Mouse (Mus musculus) kidney, embryonic 16.5 days (tissue): Measurements from ENCODE around the gene Eif3l. TPM values are rescaled to one million over a fixed set of nuclear protein-coding genes. Genes with fewer than 3 reads are reported as not detected.

ENCODE experiments used
- ATAC-seq: fragments of 200-750 bp; cut with Nextera tagmentation; 2 replicates; pipeline ENCODE4 v1.8.0; 2017; ENCODE audit warnings: moderate TSS enrichment; ENCODE audit not compliant: low FRiP score, low TSS enrichment
- H3K27ac ChIP-seq: fragments of 300-500 bp; sonication (generic); 2 replicates; pipeline ENCODE4 v1.5.1; 2014; ENCODE audit warnings: low read length
- H3K27me3 ChIP-seq: fragments of 300-500 bp; sonication (generic); 2 replicates; pipeline ENCODE4 v1.6.1; 2014; ENCODE audit warnings: low read length, control low read depth, mixed read lengths; ENCODE audit not compliant: insufficient read depth
- H3K36me3 ChIP-seq: fragments of 300-500 bp; sonication (generic); 2 replicates; pipeline ENCODE4 v1.6.1; 2014; ENCODE audit warnings: low read length, control low read depth, mixed read lengths; ENCODE audit not compliant: insufficient read depth
- H3K4me1 ChIP-seq: fragments of 300-500 bp; sonication (generic); 2 replicates; pipeline ENCODE4 v1.6.1; 2014; ENCODE audit warnings: low read length, control low read depth, mixed read lengths; ENCODE audit not compliant: insufficient read depth
- H3K4me2 ChIP-seq: fragments of 300-500 bp; sonication (generic); replicated peaks from 2 replicates; pipeline ENCODE4 v1.6.1; 2014; ENCODE audit warnings: low read depth, low read length
- H3K4me3 ChIP-seq: fragments of 300-500 bp; sonication (generic); 2 replicates; pipeline ENCODE4 v1.5.1; 2014; ENCODE audit warnings: mild to moderate bottlenecking, low read length
- H3K9ac ChIP-seq: fragments of 300-500 bp; sonication (generic); replicated peaks from 2 replicates; pipeline ENCODE4 v1.6.1; 2014; ENCODE audit warnings: low read length
- H3K9me3 ChIP-seq: fragments of 300-500 bp; sonication (generic); 2 replicates; pipeline ENCODE4 v1.6.1; 2016; ENCODE audit warnings: low read length, control low read depth
- WGBS: fragments of 180-500 bp; shearing (Covaris S2); extraction: QIAGEN DNeasy Blood & Tissue Kit; methylation state at CpG from one replicate; pipeline ENCODE4 v1.1.7; 2014; 5-methylcytosine and 5-hydroxymethylcytosine counted together
- polyA plus RNA-seq: library from polyadenylated mRNA; unstranded; fragments of >200 nt; fragmentation: Nextera tagmentation; extraction: Ambion mirVana; gene quantifications from 2 replicates; pipeline ENCODE4 v1.2.1, GENCODE M21; 2015

The Eif3l gene
- polyA plus RNA-seq, 1 experiment from 2014 or later, result 254 TPM

DNA sequence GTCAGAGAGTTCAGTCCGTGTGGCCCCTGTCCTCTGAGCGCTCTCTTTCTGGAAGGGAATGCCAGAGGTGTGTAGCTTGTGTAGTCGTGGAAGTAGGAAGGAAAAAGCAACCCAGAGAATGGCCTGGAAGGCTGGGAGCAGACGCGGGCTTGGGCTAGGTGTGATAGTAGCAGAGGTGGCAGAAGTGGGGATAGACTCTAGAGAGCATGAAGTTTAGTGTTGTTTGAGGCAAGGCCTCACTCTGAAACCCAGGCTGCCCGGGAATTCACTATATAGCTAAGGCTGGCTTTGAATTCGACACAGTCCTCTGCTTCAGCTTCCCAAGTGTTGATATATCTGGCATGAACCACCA lies 66.6 kb downstream of the Eif3l start:
- Histone ChIP-seq H3K4me2 (peak overlapping the region; percentile 90), H3K4me3 (peak overlapping the region; percentile 93), H3K27me3 (no peaks in the 10 kb centered on the region), H3K4me1 (peaks cover 16% of the 10 kb centered on the region), H3K9ac (peak overlapping the region; percentile 91), H3K27ac (0 out of 2 replicates have a peak overlapping the region, but pooled peaks have one; percentile 30), H3K9me3 (no peaks in the 10 kb centered on the region), H3K36me3 (peaks cover 24% of the 10 kb centered on the region)
- WGBS, result 0% methylated on average over 7 of the region's 7 CpGs
- ATAC-seq, result peak; percentile 50

DNA sequence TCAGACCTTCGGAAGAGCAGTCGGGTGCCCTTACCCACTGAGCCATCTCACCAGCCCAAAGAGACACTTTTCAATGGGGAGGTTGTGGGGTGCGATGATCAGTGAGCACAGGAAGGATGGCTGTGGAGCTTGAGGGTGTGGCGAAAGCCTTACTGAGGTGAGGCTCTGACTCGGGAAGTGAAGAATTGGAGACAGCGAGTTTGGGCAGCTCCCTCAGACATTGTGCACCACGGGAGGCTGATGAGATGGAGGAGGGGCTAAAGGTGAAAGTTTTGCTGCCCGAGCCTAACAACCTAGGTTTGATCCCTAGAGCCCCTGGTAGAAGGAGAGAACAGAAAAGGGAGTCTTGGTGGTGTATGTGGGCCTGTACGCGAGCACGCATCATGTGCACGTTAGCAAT lies 68.3 kb downstream of the Eif3l start:
- Histone ChIP-seq H3K27me3 (no peaks in the 10 kb centered on the region), H3K9ac (no peak overlapping the region), H3K9me3 (no peaks in the 10 kb centered on the region), H3K27ac (no peak overlapping the region), H3K36me3 (peaks cover 38% of the 10 kb centered on the region), H3K4me1 (peaks cover 16% of the 10 kb centered on the region), H3K4me2 (no peak overlapping the region), H3K4me3 (no peak overlapping the region)
- WGBS, result 86% methylated on average over 12 of the region's 12 CpGs
- ATAC-seq, result no peak

Other genes starting within 250 kb of the Eif3l start
- gene Cdc42ep1, start 232.6 kb upstream of the Eif3l start, polyA plus RNA-seq, result 58.5 and 59.7 TPM in 2 replicates
- gene Lgals2, start 219.7 kb upstream of the Eif3l start, polyA plus RNA-seq, result 0.54 and 0.77 TPM in 2 replicates
- 54.7 and 61.9 TPM in 2 replicates for gene Gga1, start 198.0 kb upstream of the Eif3l start, polyA plus RNA-seq
- gene Gm49510, start 175.5 kb upstream of the Eif3l start, polyA plus RNA-seq, result 0.37 and 0.70 TPM in 2 replicates
- 33.1 and 41.0 TPM in 2 replicates for gene Sh3bp1, start 175.4 kb upstream of the Eif3l start, polyA plus RNA-seq
- gene Pdxp, start 161.3 kb upstream of the Eif3l start, polyA plus RNA-seq, result 11.7 and 12.0 TPM in 2 replicates
- gene Lgals1, start 148.5 kb upstream of the Eif3l start, polyA plus RNA-seq, result 659 and 673 TPM in 2 replicates
- gene Nol12, start 140.2 kb upstream of the Eif3l start, polyA plus RNA-seq, result 55.0 and 59.9 TPM in 2 replicates
- gene Triobp, start 127.5 kb upstream of the Eif3l start, polyA plus RNA-seq, result 67.3 and 78.4 TPM in 2 replicates
- gene H1f0, start 46.7 kb upstream of the Eif3l start, polyA plus RNA-seq, result 521 and 528 TPM in 2 replicates
- gene Galr3, start 33.3 kb upstream of the Eif3l start, polyA plus RNA-seq, result not detected in 2 replicates
- gene Ankrd54, start 12.3 kb upstream of the Eif3l start, polyA plus RNA-seq, result 51.7 and 52.5 TPM in 2 replicates
- gene Micall1, start 33.7 kb downstream of the Eif3l start, polyA plus RNA-seq, result 8.5 and 8.9 TPM in 2 replicates
- 264 and 294 TPM in 2 replicates for gene Polr2f, start 65.8 kb downstream of the Eif3l start, polyA plus RNA-seq
- gene 1700088E04Rik, start 66.1 kb downstream of the Eif3l start, polyA plus RNA-seq, result 10.1 and 11.9 TPM in 2 replicates
- 0.51 and 0.56 TPM in 2 replicates for gene Sox10, start 90.1 kb downstream of the Eif3l start, polyA plus RNA-seq
- gene Pick1, start 154.0 kb downstream of the Eif3l start, polyA plus RNA-seq, result 56.9 and 57.8 TPM in 2 replicates
- 0.55 and 0.72 TPM in 2 replicates for gene Gm49486, start 154.2 kb downstream of the Eif3l start, polyA plus RNA-seq
- gene Slc16a8, start 179.6 kb downstream of the Eif3l start, polyA plus RNA-seq, result 0.24 and 0.30 TPM in 2 replicates
- 12.5 and 17.7 TPM in 2 replicates for gene Baiap2l2, start 210.4 kb downstream of the Eif3l start, polyA plus RNA-seq